Mouse (Mus musculus) cerebellum, adult 2 months (tissue): ENCODE data around the gene Lgals1.

Experiments
- CTCF ChIP-seq: fragments of 200-500 bp; IDR thresholded peaks from 2 replicates; pipeline ENCODE4 v1.5.1; 2011; ENCODE audit warnings: low read depth, mild to moderate bottlenecking, control low read depth, low read length, moderate library complexity, borderline replicate concordance; ENCODE audit not compliant: insufficient read depth
- POLR2A ChIP-seq: fragments of 200-500 bp; IDR thresholded peaks from 2 replicates; pipeline ENCODE4 v1.6.1; 2011; ENCODE audit warnings: low read length, control low read depth, borderline replicate concordance; ENCODE audit not compliant: insufficient read depth

- TF ChIP-seq CTCF: no peak
- TF ChIP-seq POLR2A: no peak
These were observed 30.5 kb downstream of the Lgals1 start for GRCm38 (mm10) chr15:78957021-78957420.
